Mouse (Mus musculus): ENCODE measurements around the gene Olfr1408. TPM values are rescaled to one million over a fixed set of nuclear protein-coding genes. Genes with fewer than 3 reads are reported as not detected.

Gene Olfr1408
- not detected in 2 replicates for polyA plus RNA-seq (2012; rRNA removed)

GRCm38 (mm10) chr1:173137274-173137673, at the start of gene Olfr1408:
Olfr1408 (minus strand) TSS chr1:173137374.

Other genes starting within 250 kb of the Olfr1408 start
- not detected in 2 replicates for gene Apcs, start 242.3 kb downstream of the Olfr1408 start, polyA plus RNA-seq (2012; rRNA removed)
- gene Olfr16, start 187.0 kb downstream of the Olfr1408 start, polyA plus RNA-seq (2012; rRNA removed): not detected in 2 replicates
- gene Olfr1406, start 53.3 kb upstream of the Olfr1408 start, polyA plus RNA-seq (2012; rRNA removed): not detected in 2 replicates
- not detected in 2 replicates for gene Olfr218, start 60.4 kb upstream of the Olfr1408 start, polyA plus RNA-seq (2012; rRNA removed)
- gene Olfr1404, start 75.0 kb upstream of the Olfr1408 start, polyA plus RNA-seq (2012; rRNA removed): not detected in 2 replicates
- gene Fcer1a, start 89.8 kb upstream of the Olfr1408 start, polyA plus RNA-seq (2012; rRNA removed): not detected in 2 replicates
- gene Olfr418, start 128.6 kb upstream of the Olfr1408 start, polyA plus RNA-seq (2012; rRNA removed): not detected in 2 replicates
- gene Mptx2, start 140.4 kb upstream of the Olfr1408 start, polyA plus RNA-seq (2012; rRNA removed): not detected in 2 replicates
- gene Ackr1, start 196.4 kb upstream of the Olfr1408 start, polyA plus RNA-seq (2012; rRNA removed): 79.9 and 83.6 TPM in 2 replicates
- gene Aim2, start 213.5 kb upstream of the Olfr1408 start, polyA plus RNA-seq (2012; rRNA removed): 4.6 and 7.3 TPM in 2 replicates
- gene Cadm3, start 230.3 kb upstream of the Olfr1408 start, polyA plus RNA-seq (2012; rRNA removed): 211 and 240 TPM in 2 replicates

Data from central nervous system, embryonic 14 days (tissue).